Mouse (Mus musculus) E14TG2a.4 (cell line): ENCODE data around the gene Wdr76.

Experiments
- CTCF ChIP-seq: conservative IDR thresholded peaks from 2 replicates; pipeline ENCODE4 v1.5.1; 2014; ENCODE audit warnings: low read length
- NANOG ChIP-seq: IDR thresholded peaks from 2 replicates; pipeline ENCODE4 v1.6.1; 2014; ENCODE audit warnings: borderline replicate concordance, low read length, mixed read lengths
- POU5F1 ChIP-seq: IDR thresholded peaks from 2 replicates; pipeline ENCODE4 v1.6.1; 2014; ENCODE audit warnings: low read length, borderline replicate concordance

DNA sequence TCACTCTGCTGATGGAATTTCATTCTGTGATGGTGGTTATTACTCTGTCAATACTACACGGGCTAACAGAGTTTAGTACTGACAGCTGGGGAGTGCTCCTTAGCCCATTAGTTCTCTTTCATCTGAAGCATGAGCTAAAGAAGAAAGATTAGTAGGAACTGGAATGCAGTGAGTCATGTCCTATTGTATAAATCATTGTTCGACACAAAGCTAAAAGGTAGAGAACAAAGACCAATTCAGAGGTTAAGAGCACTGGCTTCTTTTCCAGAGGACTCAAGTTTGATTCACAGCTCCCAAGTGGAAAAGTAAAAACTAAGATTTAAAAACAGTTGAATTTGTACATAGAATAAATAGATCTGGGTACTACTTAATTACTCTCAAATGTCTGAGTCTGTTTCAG, 46.5 kb upstream of the Wdr76 start:
- no peak for TF ChIP-seq CTCF
- TF ChIP-seq POU5F1: no peak
- peak; percentile 29; the same call in 1 of the 2 replicates for TF ChIP-seq NANOG
